In genomic region chr16:36816916-36817315, GRCm38 (mm10) we compare ENCODE assay signal across 12 mouse cellular contexts. TPM values are rescaled to one million over a fixed set of nuclear protein-coding genes. Genes with fewer than 3 reads are reported as not detected.
DNase-seq lines count a peak whose midpoint lies in the region; ATAC-seq and TF ChIP-seq lines count a peak whose summit lies in the region.
"Had no signal": no experiment of that assay in that cellular context is flagged by ENCODE, and none has a peak within 500 bp of the region (broad histone marks: within the 10 kb centered on the region; RNA-seq: fewer than 3 reads in every experiment).

No protein-coding gene starts in this region.

- no peaks in the 10 kb centered on the region for H3K27me3 ChIP-seq in liver, postnatal 0 days (ENCODE audit: insufficient read depth, low read length)
- H3K27me3 ChIP-seq in liver, embryonic 12.5 days (replicated peaks) = no peaks in the 10 kb centered on the region
- no peaks in the 10 kb centered on the region for H3K27me3 ChIP-seq in forebrain, embryonic 15.5 days
- H3K27me3 ChIP-seq in midbrain, embryonic 15.5 days (replicated peaks) = no peaks in the 10 kb centered on the region
- H3K27me3 ChIP-seq in heart, embryonic 11.5 days (ENCODE audit: control insufficient read depth, insufficient read depth, low read length) = no peaks in the 10 kb centered on the region

- ATAC-seq in liver, postnatal 0 days = 0 out of 2 replicates have a peak, but pooled peaks have one; percentile 29
- no peak for ATAC-seq in liver, embryonic 12.5 days
- ATAC-seq in forebrain, embryonic 15.5 days (replicated peaks) = peak; percentile 75
- ATAC-seq in midbrain, embryonic 15.5 days (replicated peaks) = peak; percentile 63
- ATAC-seq in inflammation-experienced regulatory T-cells, adult 6 months = no peak
- ATAC-seq in heart, embryonic 11.5 days (replicated peaks; ENCODE audit: insufficient number of reproducible peaks, low FRiP score, low TSS enrichment) = no peak

- H3K4me2 ChIP-seq in liver, postnatal 0 days (ENCODE audit: low read depth, low read length) = no peak overlapping the region
- no peak overlapping the region for H3K4me2 ChIP-seq in liver, embryonic 12.5 days
- H3K4me2 ChIP-seq in forebrain, embryonic 15.5 days (replicated peaks) = no peak overlapping the region
- H3K4me2 ChIP-seq in midbrain, embryonic 15.5 days = no peak overlapping the region
- H3K4me2 ChIP-seq in heart, embryonic 11.5 days = no peak overlapping the region

- peak; percentile 66 for DNase-seq in heart, adult 11 months
- no peak for DNase-seq in heart, adult 8-10 months (ENCODE audit: low spot score)
- DNase-seq in liver, postnatal 0 days = no peak

- no peaks in the 10 kb centered on the region for H3K9me3 ChIP-seq in liver, postnatal 0 days (ENCODE audit: low read length)
- no peaks in the 10 kb centered on the region for H3K9me3 ChIP-seq in liver, embryonic 12.5 days (replicated peaks)
- no peaks in the 10 kb centered on the region for H3K9me3 ChIP-seq in forebrain, embryonic 15.5 days
- no peaks in the 10 kb centered on the region for H3K9me3 ChIP-seq in midbrain, embryonic 15.5 days
- H3K9me3 ChIP-seq in heart, embryonic 11.5 days (replicated peaks; ENCODE audit: control insufficient read depth, low read length) = no peaks in the 10 kb centered on the region
- H3K9me3 ChIP-seq: megakaryocyte, embryonic 14.5 days had no signal

- H3K27ac ChIP-seq in liver, postnatal 0 days (ENCODE audit: low read depth) = no peak overlapping the region
- no peak overlapping the region for H3K27ac ChIP-seq in liver, embryonic 12.5 days
- no peak overlapping the region for H3K27ac ChIP-seq in forebrain, embryonic 15.5 days (replicated peaks)
- no peak overlapping the region for H3K27ac ChIP-seq in midbrain, embryonic 15.5 days
- H3K27ac ChIP-seq in heart, embryonic 11.5 days (ENCODE audit: low read depth, low read length) = no peak overlapping the region
- H3K27ac ChIP-seq: gastrocnemius, adult 2 months; heart, adult 2 months had no signal

- H3K4me3 ChIP-seq in liver, postnatal 0 days (ENCODE audit: low read depth, low read length) = no peak overlapping the region
- H3K4me3 ChIP-seq in liver, embryonic 12.5 days = no peak overlapping the region
- H3K4me3 ChIP-seq in forebrain, embryonic 15.5 days = no peak overlapping the region
- no peak overlapping the region for H3K4me3 ChIP-seq in midbrain, embryonic 15.5 days
- H3K4me3 ChIP-seq in heart, embryonic 11.5 days (ENCODE audit: low read depth, low read length) = no peak overlapping the region
- H3K4me3 ChIP-seq: gastrocnemius, adult 2 months; heart, adult 2 months; megakaryocyte, embryonic 14.5 days had no signal

- no peaks in the 10 kb centered on the region for H3K4me1 ChIP-seq in liver, postnatal 0 days (ENCODE audit: insufficient read depth)
- peaks cover 6% of the 10 kb centered on the region; the same call in 1 of the 2 replicates for H3K4me1 ChIP-seq in liver, embryonic 12.5 days
- H3K4me1 ChIP-seq in forebrain, embryonic 15.5 days = no peaks in the 10 kb centered on the region
- H3K4me1 ChIP-seq in midbrain, embryonic 15.5 days = no peaks in the 10 kb centered on the region
- H3K4me1 ChIP-seq in heart, embryonic 11.5 days (ENCODE audit: control insufficient read depth, insufficient read depth, low read length) = peaks cover 4% of the 10 kb centered on the region; the same call in 1 of the 2 replicates

- no peak for TF ChIP-seq EP300 in liver, postnatal 0 days (IDR thresholded peaks at IDR 0.05; ENCODE audit: low read depth)

- no peak for TF ChIP-seq CTCF in liver, postnatal 0 days (IDR thresholded peaks at IDR 0.05; ENCODE audit: low read depth)

- H3K36me3 ChIP-seq in liver, postnatal 0 days (replicated peaks; ENCODE audit: insufficient read depth, low read length) = no peaks in the 10 kb centered on the region
- H3K36me3 ChIP-seq in liver, embryonic 12.5 days = no peaks in the 10 kb centered on the region
- no peaks in the 10 kb centered on the region for H3K36me3 ChIP-seq in forebrain, embryonic 15.5 days
- H3K36me3 ChIP-seq in midbrain, embryonic 15.5 days (replicated peaks) = no peaks in the 10 kb centered on the region
- no peaks in the 10 kb centered on the region for H3K36me3 ChIP-seq in heart, embryonic 11.5 days (ENCODE audit: control insufficient read depth, insufficient read depth, low read length)

- H3K9ac ChIP-seq in liver, postnatal 0 days (replicated peaks) = no peak overlapping the region
- no peak overlapping the region for H3K9ac ChIP-seq in liver, embryonic 12.5 days
- H3K9ac ChIP-seq in forebrain, embryonic 15.5 days (replicated peaks) = no peak overlapping the region
- H3K9ac ChIP-seq in midbrain, embryonic 15.5 days = no peak overlapping the region
- no peak overlapping the region for H3K9ac ChIP-seq in heart, embryonic 11.5 days (ENCODE audit: low read depth, low read length)

RNA-seq across cellular contexts. Expression of gene Iqcb1, which starts 11.3 kb away (rescaled TPM):
- 10 to 100 TPM; 13.6 to 18.0 (median 16.8) TPM for total RNA-seq in heart, adult 8-10 months (2022)
- polyA plus RNA-seq in liver, postnatal 0 days (2015; fragmentation: Nextera tagmentation; extraction: Ambion mirVana) = 6.8 and 7.8 TPM in 2 replicates
- 16.6 and 17.4 TPM in 2 replicates for polyA plus RNA-seq in liver, embryonic 12.5 days (2016; fragmentation: Nextera tagmentation; extraction: Ambion mirVana)
- 55.8 and 59.1 TPM in 2 replicates for polyA plus RNA-seq in forebrain, embryonic 15.5 days (2015; fragmentation: Nextera tagmentation; extraction: Ambion mirVana)
- 61.8 and 66.4 TPM in 2 replicates for polyA plus RNA-seq in midbrain, embryonic 15.5 days (2015; fragmentation: Nextera tagmentation; extraction: Ambion mirVana)
- 10 to 100 TPM in 2 of 3 experiments, 1 to 10 TPM in 1; 6.7 to 25.0 (median 19.2) TPM for polyA plus RNA-seq in inflammation-experienced regulatory T-cells, adult 6 months (2017; shearing (Covaris generic))
- polyA plus RNA-seq in heart, embryonic 11.5 days (2014; fragmentation: Nextera tagmentation; extraction: Ambion mirVana) = 38.5 and 40.1 TPM in 2 replicates

RNA-seq across cellular contexts. Expression of gene Slc15a2, which starts 32.2 kb away (rescaled TPM):
- total RNA-seq in heart, adult 8-10 months (2022) = 1 to 10 TPM; 2.1 to 3.9 (median 3.4) TPM
- 0.20 and 1.8 TPM in 2 replicates for polyA plus RNA-seq in liver, postnatal 0 days (2015; fragmentation: Nextera tagmentation; extraction: Ambion mirVana)
- 1.4 and 2.1 TPM in 2 replicates for polyA plus RNA-seq in liver, embryonic 12.5 days (2016; fragmentation: Nextera tagmentation; extraction: Ambion mirVana)
- polyA plus RNA-seq in forebrain, embryonic 15.5 days (2015; fragmentation: Nextera tagmentation; extraction: Ambion mirVana) = 13.2 and 13.9 TPM in 2 replicates
- polyA plus RNA-seq in midbrain, embryonic 15.5 days (2015; fragmentation: Nextera tagmentation; extraction: Ambion mirVana) = 10.5 and 12.4 TPM in 2 replicates
- polyA plus RNA-seq in inflammation-experienced regulatory T-cells, adult 6 months (2017; shearing (Covaris generic)) = 10 to 100 TPM; 22.2 to 79.8 (median 44.2) TPM
- 1.0 and 1.1 TPM in 2 replicates for polyA plus RNA-seq in heart, embryonic 11.5 days (2014; fragmentation: Nextera tagmentation; extraction: Ambion mirVana)

RNA-seq across cellular contexts. Expression of gene Eaf2, which starts 57.9 kb away (rescaled TPM):
- total RNA-seq in heart, adult 8-10 months (2022) = 1 to 10 TPM; 1.2 to 1.9 (median 1.6) TPM
- polyA plus RNA-seq in liver, postnatal 0 days (2015; fragmentation: Nextera tagmentation; extraction: Ambion mirVana) = 0.70 and 1.3 TPM in 2 replicates
- 0.35 and 0.39 TPM in 2 replicates for polyA plus RNA-seq in liver, embryonic 12.5 days (2016; fragmentation: Nextera tagmentation; extraction: Ambion mirVana)
- 0.84 and 0.91 TPM in 2 replicates for polyA plus RNA-seq in forebrain, embryonic 15.5 days (2015; fragmentation: Nextera tagmentation; extraction: Ambion mirVana)
- 0.43 and 0.45 TPM in 2 replicates for polyA plus RNA-seq in midbrain, embryonic 15.5 days (2015; fragmentation: Nextera tagmentation; extraction: Ambion mirVana)
- polyA plus RNA-seq in inflammation-experienced regulatory T-cells, adult 6 months (2017; shearing (Covaris generic)) = 1 to 10 TPM in 1 of 3 experiments, under 1 TPM in 2; 0.36 to 2.0 (median 0.63) TPM
- 0.37 and 0.80 TPM in 2 replicates for polyA plus RNA-seq in heart, embryonic 11.5 days (2014; fragmentation: Nextera tagmentation; extraction: Ambion mirVana)
- total RNA-seq: common myeloid progenitor, adult 5-6 weeks had no signal

RNA-seq across cellular contexts. Expression of gene Golgb1, which starts 58.0 kb away (rescaled TPM):
- total RNA-seq in heart, adult 8-10 months (2022) = 10 to 100 TPM; 49.8 to 60.7 (median 53.2) TPM
- 38.7 and 42.2 TPM in 2 replicates for polyA plus RNA-seq in liver, postnatal 0 days (2015; fragmentation: Nextera tagmentation; extraction: Ambion mirVana)
- 31.4 and 36.3 TPM in 2 replicates for polyA plus RNA-seq in liver, embryonic 12.5 days (2016; fragmentation: Nextera tagmentation; extraction: Ambion mirVana)
- 91.9 and 92.1 TPM in 2 replicates for polyA plus RNA-seq in forebrain, embryonic 15.5 days (2015; fragmentation: Nextera tagmentation; extraction: Ambion mirVana)
- polyA plus RNA-seq in midbrain, embryonic 15.5 days (2015; fragmentation: Nextera tagmentation; extraction: Ambion mirVana) = 79.4 and 84.8 TPM in 2 replicates
- 10 to 100 TPM; 33.8 to 41.7 (median 37.1) TPM for polyA plus RNA-seq in inflammation-experienced regulatory T-cells, adult 6 months (2017; shearing (Covaris generic))
- 54.8 and 70.1 TPM in 2 replicates for polyA plus RNA-seq in heart, embryonic 11.5 days (2014; fragmentation: Nextera tagmentation; extraction: Ambion mirVana)

Comparison
In these comparisons a context has a peak if more than half of its experiments do, and no peak if none do; other contexts are left out.
1. ATAC-seq: peak in liver, postnatal 0 days (single experiment), forebrain, embryonic 15.5 days (single experiment) and midbrain, embryonic 15.5 days (single experiment); none in liver, embryonic 12.5 days (single experiment), inflammation-experienced regulatory T-cells, adult 6 months (single experiment) and heart, embryonic 11.5 days (single experiment).